Mouse (Mus musculus) monocyte, adult 2 months (primary cell): Measurements from ENCODE around the gene Proca1.

Experiments used
- DNase-seq, 2 experiments: peaks; one replicate each; pipeline ENCODE4 v3.0.0; 2022; ENCODE audit warnings: low spot score in 2 of 2, low read depth in 1 of 2

Proca1 gene

DNA sequence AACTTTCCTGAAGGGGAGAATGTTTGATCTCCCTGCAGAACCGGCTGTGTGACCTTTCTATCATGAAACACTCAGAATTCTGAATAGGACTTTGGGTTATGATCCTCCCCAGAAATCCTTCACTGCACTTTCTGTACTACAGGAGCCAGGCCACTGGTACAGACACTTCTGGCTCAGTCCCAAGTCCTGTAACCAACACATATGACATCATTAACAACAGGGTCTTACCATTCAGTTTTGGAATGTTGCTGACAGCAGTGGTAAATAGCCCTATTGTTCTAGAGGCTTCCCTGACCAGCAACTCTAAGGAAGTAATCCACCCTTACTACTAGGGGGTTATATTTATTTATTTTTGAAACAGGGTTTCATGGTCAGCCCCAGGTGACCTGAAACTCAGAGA is at the start of gene Proca1:
Gene Proca1 (plus strand): TSS at position 280 of the 400 bp plus-strand sequence.
- DNase-seq, result no peak

DNA sequence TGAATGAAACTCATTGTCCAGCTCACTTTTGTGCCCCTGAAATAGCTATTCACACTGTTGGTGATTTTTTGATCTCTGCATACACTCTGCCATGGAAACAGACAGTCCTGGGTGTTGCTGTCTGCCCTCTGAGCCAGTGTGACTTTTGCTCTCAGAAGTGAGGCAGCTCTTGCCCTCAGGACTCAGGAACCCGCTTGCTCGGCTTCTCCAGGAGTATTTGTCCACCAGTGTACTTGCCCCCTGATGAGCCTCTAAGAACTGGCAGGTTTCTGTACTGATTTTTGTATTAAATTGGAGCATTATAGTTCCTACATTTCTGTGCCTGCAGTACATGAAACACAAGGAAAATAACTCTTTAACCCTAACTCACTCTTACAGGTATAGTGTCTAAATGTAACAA is 49.7 kb upstream of the Proca1 start:
- no peak for DNase-seq

DNA sequence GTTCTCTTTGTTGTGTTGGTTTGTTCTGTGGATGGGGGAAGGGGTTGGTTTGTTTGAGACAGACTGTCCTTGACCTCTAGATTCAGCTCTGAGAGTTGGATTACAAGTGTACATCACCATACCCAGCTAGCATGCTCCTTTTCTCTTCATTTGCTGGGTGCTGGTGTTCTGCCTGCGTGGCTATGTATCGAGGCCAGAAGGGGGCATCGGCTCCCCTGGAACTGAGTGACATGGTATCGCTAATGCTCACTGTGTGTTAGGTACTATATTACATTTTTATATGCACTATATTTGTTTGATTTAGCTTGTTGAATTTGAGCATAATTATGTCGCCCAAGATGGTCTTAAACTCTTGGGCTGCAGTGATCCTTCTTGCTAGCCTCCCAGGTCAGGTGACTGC is 47.0 kb upstream of the Proca1 start:
- DNase-seq, result no peak

DNA sequence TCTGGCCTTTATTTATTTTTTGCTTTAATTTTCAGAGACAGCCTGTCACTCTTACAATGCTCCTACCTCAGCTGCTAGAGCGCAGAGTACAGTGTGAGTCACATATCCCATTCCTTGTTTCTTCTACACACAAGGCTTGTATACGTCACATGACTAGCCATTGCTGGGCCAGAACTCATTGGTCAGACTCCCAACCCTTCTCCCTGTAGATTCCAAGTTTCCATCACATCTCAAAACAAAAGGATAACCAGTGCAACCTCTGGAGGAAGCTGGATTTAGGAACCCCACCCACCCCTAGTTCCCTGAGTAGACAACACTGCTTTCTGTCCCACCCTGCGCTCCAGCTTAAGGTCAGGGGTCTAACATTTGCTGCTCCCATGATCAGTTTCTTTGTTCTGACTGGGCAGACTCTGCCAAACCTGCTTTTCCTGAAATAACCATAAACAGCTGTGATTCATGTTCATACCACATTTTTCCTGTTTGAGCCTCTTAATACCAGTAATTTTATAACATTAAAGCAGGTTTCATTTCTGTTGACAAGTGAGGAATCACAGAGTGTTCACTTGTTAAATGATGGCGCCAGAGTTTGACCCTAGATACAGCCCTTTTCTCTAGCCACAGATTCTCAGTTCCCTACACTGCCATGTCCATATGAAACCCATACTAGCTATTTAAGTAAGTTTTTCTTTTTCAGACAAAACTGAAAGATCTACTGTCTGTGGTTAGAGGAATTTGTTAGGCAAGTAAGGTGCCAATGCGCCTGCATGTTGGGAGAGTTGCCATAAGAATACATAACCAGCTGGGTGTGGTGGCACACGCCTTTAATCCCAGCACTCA is 46.3 kb upstream of the Proca1 start:
- DNase-seq, result no peak

DNA sequence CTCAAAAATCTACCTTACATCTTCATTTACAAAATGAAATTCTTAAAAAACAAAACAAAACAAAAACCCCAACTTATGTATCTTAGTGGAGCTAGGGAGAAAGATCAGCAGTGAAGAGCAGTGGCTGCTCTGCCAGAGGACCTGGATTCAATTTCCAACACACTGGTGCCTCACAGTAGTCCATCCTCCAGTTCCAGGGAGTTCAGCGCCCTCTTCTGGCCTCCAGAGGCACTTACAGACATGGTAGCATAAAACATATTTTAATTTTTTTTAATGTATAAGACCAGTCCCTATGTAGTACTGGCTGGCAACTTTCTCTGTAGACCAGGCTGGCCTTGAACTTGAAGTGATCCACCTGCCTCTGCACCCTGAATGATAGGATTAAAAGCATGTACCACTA is 42.0 kb upstream of the Proca1 start:
- no peak for DNase-seq

DNA sequence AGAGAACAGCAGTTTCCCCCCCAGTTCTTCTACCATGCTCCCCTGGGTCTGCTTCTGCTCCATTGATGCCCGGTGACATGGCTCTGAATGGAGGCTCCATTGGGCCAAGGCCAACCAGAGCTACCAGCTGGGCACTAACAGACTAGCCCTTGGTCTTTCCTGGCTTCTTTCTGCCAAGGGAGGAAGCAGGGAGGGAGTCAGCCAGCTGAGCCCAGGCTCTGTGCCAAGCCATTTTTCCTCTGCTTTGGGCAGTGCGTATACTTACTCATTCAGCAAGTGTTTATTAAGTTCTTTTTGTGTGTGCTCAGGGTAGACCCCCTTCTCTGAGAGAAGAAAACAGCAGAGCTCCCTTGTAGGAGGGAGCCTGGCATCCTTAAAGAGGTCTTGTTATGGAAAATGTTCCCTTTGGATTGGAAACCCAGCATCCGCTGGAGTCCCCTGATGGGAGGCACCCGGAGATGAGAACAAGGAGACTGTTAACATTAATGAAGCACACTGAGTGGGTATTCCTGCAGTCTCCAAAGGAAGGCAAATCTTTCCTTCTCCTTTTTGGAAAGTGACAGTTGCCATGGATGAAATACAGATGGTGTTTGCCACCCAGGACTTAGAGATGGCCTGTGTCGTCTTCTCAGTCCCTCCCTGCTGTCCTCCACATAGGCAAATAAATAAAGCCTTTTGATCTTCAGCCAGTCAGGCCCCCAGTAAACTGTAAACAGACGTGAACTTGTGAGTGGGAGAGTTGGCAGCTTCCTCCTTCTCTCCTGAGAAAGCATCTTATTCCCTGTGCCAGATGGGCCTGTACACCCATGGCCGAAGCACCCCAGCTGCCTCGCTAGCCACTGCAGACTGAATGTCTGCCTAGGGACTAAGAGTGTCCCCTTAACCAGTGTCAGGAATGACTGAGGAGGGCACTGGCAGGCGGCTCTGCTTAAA is 40.6 kb upstream of the Proca1 start:
- no peak for DNase-seq

DNA sequence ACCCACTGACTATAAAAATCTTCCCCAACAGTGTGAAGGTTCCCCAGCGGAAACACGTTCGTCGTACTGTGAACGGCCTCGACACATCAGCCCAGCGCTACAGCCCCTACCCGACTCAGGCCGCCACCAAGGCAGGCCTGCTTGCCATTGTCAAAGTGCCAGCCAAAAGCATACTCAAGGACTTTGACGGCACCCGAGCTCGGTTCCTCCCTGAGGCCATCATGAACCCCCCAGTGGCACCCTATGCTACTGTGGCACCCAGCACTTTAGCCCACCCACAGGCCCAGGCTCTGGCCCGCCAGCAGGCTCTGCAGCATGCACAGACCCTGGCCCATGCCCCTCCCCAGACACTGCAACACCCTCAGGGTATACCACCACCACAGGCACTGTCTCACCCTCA is 39.4 kb upstream of the Proca1 start:
- DNase-seq, result no peak

DNA sequence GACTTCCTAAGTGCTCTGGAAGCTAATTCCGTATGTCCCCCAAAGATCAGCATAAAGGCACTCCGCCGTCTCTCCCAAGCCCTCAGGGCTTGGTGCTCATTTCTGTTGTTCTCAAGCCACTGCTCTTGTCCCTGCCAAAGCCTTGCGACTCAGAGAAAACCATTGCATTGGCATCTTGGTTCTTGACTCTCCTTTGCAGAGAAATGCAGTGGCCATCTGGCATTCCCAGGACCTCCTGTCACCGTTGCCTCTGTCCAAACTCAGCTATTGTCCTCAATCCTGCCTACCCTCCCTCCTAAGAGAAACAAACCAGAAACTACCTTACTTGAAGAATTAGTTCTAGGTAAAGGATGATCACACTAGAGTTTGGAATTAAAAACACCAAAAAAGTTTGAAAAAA is 37.5 kb upstream of the Proca1 start:
- no peak for DNase-seq

DNA sequence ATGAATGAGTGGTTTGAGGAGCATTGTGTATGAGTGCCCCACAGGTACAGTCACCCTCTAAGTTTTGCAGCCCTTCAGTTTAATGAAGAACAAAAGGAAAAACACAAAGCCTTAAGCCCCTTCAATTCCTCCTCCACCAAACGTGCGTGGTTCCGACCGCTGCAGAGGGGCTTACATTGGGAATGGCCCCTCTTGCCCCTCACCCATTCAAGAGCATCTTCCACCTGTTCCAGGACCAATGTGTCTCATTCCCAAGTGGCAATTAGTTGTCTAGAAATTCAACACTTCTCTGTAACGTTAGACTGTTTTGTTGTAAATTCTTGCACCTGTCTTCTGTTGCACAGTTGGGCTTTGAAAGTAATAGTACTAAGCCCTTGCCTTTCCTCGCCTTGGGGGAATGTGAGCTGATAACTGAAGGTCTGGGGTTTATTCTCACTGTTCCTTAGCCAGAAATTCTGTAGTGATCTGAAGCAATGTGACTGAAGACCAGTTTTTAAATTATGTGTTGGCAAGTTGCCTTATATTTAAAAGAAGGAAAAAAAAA is 37.0 kb upstream of the Proca1 start:
- no peak for DNase-seq

DNA sequence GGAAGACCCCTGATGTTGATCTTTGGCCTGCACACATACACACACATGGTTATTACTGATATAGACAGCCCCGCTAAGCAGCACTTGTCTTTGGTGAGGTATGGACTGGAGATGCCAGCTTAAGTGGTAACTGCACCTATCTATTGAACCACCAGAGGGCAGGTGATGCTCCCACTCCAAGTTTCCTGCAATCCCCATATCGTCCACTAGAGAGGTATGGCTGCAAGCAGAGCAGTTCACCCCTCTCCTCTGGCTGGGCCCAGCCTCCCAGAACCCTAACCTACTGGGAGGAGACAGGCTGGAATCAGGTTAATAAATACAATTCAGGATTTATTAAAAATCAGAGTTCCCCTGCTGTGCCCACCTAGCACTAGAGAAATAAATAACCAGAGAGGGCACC is 34.1 kb upstream of the Proca1 start:
- DNase-seq, result peak; percentile 59 to 64

DNA sequence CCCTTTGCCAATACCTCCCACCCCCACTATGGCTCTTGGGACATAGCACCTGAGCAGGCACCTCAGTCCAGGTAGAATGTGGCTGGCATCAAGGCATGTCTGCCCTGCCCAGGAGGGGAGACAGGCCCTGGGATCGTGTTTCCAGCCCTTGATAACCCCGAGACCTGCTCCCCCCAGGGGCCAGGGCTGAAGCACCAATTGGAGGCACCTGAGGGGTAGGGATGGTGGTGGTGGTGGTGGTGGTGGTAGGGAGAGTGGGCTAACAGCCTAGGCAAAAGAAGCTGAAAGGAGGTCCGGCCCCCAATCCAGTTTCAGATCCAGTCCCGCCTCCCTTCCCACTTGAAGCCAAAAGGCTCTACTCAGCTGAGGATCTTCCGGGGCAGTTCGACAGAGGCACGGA is 33.6 kb upstream of the Proca1 start:
- no peak for DNase-seq

DNA sequence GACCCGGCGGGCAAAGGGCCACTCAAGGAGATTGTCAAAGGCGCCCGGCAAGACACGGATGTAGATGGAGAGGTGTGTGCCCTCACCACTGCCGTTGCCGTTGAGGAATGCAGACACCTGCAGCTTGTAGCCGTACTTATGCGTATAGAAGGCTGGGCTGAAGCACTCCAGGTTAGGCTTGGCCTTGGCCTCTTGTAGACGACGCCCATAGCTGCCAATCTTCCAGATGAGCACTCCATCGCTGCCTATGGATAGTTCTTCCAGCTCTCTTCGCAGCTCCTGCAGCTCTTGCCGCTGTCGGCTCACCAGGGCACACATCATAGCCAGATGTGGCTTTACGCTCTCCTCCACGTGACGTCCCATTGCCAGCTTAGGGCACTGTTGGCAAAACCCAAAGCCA is 33.0 kb upstream of the Proca1 start:
- no peak for DNase-seq

DNA sequence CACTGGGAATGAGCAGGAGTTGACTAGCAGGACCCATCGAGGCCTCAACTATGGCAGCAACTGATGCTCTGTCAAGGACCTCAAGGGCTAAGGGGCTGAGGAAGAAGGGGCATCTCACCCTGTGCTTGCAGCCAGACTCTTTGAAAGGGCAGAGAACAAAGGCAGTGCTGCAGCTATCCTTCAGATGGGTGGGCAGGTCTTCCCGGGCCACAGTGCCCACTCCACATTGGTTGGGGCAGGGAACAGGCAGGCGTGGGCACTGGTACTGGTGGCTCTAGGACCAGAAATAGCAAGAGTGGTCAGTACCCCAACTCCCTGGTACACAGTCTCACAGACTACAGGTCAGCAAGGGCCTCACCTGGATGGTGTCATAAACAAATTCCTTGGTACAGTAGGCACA is 32.5 kb upstream of the Proca1 start:
- no peak for DNase-seq

DNA sequence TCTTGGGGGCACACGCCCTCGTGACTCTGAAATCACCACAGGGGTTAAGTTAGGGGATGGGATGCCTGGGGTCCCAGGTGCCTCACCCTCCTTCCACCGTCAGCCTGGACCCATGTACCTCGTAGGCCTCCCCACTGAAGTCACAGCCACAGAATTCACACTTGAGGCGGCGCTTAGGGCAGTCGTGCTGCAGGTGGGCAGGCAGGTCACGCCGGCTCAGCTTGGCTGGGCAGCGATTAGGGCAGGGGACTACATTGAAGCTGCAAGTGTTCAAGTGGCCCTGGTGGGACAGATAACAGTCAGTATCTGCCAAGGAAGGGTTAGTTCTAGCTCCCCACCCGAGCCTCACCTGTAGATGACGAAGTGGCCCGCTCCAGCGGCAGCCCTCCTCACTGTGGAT is 32.0 kb upstream of the Proca1 start:
- no peak for DNase-seq

DNA sequence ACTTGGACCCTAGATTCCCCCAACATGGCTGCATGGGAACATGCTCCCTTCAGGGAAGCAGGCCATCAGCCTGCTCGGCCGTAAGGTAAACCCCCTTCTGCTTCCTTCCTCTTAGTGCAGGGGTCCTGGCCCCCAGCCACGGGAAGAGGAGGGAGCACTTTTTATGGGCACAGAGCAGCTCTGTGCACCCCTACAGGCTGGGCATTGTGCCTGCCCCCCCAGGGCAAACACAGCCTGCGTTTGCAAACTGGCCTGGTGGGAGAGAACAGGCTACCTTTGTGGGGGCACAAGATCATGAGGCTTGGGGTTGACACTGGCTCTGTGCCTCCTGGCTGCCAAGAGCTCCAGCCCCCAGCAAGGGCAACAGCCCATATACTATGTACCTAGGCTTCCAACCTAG is 31.2 kb upstream of the Proca1 start:
- no peak for DNase-seq

DNA sequence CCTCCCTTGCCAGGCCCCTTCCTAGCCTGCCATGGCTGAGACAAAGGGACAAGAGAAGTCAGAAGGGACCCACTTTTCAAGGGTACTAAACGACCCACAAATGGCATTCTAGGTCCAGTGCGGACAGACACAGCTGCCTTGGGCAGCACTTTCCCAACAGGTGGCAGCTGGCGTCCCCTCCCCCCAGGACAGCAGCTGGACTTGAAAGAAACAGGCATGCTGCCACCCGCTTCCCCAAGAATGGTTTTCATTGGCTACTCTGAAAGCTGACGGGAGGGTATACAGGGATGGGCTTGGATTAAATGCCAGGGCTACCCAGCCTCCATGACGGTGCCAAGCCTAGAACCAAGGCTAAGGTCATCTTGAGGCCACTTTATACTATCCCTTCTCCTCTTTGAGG is 30.7 kb upstream of the Proca1 start:
- no peak for DNase-seq

DNA sequence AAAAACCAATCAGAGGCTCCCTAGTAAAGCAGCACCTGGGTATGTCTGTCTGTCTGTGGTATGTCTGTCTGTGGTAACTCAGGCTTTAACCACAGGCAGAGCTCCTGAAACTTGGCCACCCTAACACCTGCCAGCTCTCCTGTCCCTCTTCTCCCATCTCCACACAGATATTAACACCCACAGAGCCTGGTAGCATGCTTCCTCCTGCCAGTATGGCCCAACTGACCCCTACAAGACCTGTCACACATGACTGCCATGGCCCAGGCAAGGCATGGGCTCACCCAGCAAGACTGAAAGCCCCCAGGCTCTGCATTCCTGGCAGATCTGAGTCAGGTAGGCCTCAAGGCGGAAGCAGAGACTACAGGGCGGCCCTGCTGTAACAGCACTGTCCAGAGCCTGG is 30.1 kb upstream of the Proca1 start:
- no peak for DNase-seq

DNA sequence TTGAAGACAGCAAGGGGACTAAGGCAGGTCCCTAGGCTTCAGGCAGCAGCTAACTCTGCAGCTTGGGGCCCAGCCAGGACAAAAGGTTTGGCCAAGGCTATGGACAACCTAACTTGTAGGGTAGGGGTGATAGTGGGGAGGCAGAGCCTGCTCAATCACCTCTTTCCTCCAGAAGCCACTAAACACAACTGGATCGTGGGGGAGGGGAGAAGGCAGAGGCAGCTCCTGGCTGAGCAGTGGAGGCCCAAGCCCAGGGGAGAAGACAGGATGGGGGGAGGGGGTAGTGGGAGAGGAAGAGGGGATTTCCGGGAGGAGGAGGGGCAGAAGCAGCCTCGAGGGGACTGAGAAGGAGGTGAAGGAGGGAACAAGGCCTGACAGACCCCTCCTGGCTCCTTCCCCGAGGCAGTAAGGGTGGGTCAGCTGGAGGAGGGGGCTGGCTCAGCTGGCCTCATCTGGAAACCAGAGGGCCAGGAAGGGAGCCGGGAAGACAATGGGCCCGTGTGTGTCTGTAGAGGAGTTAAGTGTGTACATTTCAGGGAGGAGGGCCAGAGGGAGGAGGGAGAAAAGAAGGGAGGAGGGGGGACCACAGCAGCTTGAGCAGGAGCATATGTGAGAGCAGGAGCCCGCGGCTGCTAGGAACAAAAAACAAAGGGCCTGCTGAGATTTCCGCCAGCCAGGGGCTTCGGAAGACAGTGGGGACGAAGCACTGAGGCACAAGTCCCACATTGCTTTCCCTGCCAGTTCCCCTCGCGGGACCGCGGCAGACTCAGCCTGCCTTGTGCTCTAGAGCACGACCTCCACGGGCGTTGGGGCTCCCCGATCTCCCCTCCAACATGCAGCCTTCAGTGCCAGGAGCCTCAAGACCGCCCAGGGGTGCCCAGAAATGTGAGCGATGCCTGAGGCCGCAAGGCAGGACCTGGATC is 29.2 kb upstream of the Proca1 start:
- DNase-seq, result no peak

DNA sequence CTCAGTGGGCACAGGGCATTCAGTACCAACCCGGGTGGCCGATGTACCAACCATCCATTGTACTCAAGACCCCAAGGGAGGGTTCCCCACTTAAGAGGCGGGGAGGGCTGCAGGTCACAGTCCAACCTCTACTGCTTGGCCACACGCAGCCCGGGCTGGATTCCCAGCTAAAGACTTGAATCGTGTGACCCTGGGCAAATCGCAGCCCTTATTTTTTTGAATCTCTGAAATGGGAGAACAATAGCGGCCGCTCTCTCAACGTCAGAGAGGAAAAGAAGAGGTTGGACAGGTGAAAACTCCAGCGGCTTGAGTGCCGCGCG is 28.6 kb upstream of the Proca1 start:
- DNase-seq, result no peak

DNA sequence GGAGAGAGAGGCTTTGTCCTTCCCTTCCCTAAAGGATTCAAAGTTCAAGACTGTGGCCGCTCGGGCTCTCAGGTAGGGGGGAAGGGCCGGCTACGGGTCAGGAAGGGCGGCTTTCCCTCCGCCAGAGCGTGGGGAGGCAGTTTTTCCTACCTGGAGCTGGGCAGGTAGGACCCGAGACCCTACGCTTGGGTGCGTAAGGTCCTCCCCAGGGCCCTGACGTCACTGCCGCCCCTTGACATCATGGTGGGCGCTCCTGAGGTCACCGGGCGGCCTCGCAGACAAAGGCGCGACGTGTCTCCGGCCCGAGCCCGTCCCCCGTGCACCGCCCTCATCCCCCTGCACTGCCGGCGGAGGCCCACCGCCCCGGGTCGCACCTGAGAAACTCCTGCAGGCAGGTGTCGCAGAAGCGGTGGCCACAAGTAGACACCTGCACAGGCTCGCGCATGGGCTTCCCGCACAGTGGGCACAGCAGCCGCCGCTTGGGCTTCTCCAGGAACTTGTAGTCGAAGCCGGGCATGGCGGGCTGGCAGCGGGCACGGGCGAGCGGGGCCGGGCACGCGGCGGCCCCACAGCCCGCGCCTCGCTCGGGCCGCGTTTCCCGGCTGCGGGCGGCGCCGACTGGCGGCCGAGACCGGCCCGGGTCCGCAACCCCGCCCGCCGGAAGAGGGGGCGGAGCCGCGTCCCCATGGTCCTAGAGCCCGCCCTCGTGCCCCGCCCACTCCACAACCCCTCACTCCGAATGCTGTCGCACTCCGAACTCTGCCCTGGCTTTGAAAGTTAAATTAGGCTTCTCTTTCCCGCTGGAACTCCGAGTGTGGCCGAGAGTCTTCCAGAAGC is 28.1 kb upstream of the Proca1 start, which contains the start of gene Traf4:
Gene Traf4 (minus strand): TSS at position 666 of the 837 bp plus-strand sequence.
- DNase-seq, result no peak
